Mouse (Mus musculus): Measurements from ENCODE around the gene Wt1.

GRCm38 (mm10) chr2:105151544-105151943, 25.2 kb downstream of the Wt1 start:
- TF ChIP-seq CTCF (conservative IDR thresholded peaks at IDR 0.05; ENCODE audit: insufficient read depth, insufficient read length, low read depth, low read length) = no peak
- TF ChIP-seq POLR2A (IDR thresholded peaks at IDR 0.05; ENCODE audit: low read depth, low read length) = no peak

Measured in kidney, adult 2 months (tissue).